Mouse (Mus musculus) ovary, postnatal 10 days (tissue): ENCODE data around the gene Trim12c.
"Not testable (repeated sequence)": the region's sequence is repeated elsewhere in the genome, so short reads cannot be mapped to it uniquely, and the experiment has no call there.

Experiments used
- DNase-seq: peaks from one replicate; pipeline ENCODE4 v3.0.0; 2022; ENCODE audit warnings: low spot score

The Trim12c gene

GRCm38 (mm10) chr7:104352717-104353599 is at the start of gene Trim12c:
Gene Trim12c, minus strand, starts transcription at chr7:104353362.
- peak; percentile 15 for DNase-seq

- DNase-seq = no peak
Observed at GRCm38 (mm10) chr7:104401140-104401539, 48.0 kb upstream of the Trim12c start.

DNA sequence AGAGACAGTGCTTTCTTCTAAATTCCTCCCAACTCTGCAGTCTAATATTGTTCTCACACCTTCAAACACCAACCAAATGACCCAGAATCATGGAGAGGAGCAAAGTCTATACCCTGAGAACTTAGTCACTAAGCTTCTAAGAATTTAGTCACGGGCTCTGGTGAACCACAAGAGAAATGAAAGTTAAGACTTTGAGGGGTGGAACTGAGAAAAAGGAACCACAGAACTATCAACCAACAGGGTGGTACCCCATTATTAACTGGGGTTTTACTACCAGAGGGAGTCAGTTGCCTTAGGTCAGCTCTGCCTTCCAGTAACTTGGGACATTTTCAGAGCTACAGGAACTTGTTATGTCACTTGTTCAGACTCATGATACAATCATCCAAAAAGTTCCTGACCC is 47.5 kb upstream of the Trim12c start, which contains the start of gene Trim30c:
Gene Trim30c (minus strand): TSS at position 140 of the 400 bp plus-strand sequence.
- no peak for DNase-seq

GRCm38 (mm10) chr7:104398492-104398891 is 45.3 kb upstream of the Trim12c start:
- DNase-seq = no peak

GRCm38 (mm10) chr7:104369736-104370414 is 16.7 kb upstream of the Trim12c start, which contains the start of gene Trim30b:
Gene Trim30b, minus strand, starts transcription at chr7:104369884.
- no peak for DNase-seq

DNA sequence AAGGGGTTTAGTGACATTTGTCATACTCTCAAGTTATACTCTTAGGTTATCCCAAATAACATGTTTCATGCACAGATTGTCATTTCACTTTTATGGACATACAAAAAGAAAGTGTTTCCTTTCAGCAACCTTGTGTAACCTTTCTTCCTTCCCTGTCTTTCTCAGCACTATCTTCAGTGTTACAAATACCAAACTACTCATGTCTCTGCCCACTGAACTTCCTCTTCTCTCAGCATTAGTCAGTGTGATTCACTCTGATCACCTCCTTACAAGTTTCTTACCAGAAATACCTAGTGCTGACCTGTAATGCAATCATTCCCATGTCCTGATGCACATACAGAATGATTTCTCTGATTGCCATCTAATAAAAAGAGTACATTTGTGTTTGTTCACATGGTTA is 13.2 kb upstream of the Trim12c start:
- no peak for DNase-seq

- DNase-seq = no peak
Observed at GRCm38 (mm10) chr7:104353600-104353967, 422 bp upstream of the Trim12c start.

DNA sequence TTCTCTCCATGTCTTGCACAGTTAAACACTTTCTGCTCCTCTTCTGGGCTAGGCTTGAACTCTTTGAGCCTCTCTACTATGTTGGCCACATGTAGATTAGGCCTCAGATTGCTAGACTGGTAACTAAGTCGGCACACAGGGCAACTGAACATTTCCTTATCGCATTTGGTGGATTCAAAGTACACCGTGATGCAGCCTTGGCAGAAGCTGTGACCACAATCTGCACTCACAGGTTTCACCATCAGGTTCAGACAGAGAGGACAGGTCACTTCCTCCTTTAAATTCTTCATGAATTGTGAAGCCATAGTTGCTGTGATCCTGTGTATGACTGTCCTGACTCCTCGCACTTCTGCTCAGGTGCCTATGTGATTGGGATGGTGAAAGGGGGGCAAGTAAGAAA is 5.1 kb downstream of the Trim12c start:
- DNase-seq = not testable (repeated sequence)

DNA sequence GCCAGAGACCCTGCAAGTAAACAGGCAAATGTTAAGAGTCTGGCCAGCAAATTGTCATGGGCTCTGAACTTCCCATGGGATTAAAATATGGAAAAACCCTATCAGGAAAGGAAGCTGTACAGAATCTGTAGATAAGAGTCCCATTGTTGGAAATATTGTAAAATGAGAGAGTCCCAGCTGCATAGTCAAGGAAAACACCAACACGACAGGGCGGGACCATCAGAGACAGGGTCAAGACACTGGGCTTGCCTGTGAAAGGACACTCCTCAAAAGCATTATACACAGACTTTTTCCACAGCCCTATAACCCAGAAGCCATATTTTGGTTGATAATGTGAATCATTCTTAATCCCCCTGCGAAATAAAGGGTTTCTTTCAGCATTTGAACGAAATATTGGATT is 12.4 kb downstream of the Trim12c start:
- DNase-seq = not testable (repeated sequence)

- DNase-seq = not testable (repeated sequence)
Observed at GRCm38 (mm10) chr7:104335547-104335946, 17.6 kb downstream of the Trim12c start.

- DNase-seq = not testable (repeated sequence)
Observed at GRCm38 (mm10) chr7:104329171-104329570, 24.0 kb downstream of the Trim12c start, which contains the start of gene Trim34b. Gene Trim34b, plus strand, starts transcription at chr7:104329471.

DNA sequence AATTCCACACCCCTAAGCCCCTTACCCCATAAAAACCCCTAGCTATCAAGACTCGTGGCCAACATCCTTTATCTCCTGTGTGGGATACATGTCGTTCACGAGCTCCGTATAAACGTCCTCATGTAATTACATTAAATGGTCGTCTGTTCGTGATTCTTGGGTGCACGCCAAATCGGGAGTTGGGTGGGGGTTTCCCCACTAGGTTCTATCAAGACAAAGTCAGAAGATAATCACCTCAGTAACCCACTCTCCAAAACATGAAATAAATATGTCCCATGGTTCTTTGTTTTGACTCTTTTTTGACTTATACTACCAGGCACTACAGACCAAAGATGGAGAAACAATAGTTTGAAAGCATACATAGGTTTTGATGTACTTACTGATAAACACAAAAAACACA is 31.1 kb downstream of the Trim12c start:
- DNase-seq = no peak

DNA sequence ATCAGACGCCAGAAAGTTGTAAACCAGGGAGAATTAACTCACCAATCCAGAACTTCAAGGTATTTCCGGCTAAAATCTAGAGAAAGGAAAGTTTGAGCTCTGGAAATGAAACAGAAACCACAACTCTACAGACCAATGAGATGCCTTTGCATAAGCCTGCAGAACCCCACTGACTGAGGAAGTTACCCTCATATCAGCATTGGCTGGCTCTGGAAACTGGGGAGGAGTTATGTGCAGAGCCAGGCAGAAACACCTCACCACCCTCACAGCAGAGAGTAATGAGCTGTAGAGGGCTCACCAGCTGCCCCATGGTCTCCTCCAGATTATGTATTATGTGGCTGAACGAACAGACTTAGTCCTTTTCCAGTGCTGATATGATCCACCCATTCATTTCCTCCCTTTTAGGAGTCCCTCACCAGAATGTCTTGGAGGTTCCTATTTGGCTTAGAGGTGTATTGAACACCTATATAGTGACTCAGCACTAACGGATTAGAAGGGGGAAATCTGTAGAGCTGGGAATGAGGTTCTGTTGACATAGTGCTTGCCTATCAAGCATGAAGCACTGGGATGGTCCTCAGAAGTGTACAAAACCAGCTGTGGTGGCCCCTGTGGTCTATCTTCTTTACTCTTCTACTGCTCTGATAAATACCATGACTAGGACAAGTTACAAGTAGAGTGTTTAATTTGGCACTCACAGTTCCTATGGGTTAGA is 37.6 kb downstream of the Trim12c start, which contains the start of gene Trim12a:
Gene Trim12a (minus strand): TSS at position 98 of the 712 bp plus-strand sequence.
- DNase-seq = not testable (repeated sequence)

DNA sequence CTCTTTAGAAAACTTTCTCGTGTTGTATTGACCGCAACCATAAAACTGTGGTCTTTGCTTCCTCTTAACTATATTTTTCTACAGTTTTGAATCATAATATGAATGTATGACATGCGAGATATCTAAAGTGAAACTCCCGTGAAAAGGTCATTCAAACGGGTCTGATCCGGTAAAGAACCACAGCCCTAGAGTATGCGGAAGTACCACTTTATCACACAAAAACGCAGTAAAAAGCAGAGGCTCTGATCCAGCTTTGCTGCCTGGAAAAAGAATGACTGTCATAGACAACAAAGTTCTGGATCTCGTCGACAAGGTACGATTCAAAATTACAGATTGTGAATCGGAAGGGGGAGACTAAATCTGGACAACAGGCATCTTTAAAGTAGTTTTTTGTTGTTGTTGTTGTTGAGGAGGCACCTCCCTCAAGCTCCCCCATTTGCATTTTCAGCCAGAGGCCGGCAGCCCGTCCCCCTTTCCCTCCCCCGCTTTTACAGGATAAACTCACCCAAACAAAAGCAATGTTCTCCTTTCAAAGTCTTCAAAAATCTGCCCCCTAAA is 38.3 kb downstream of the Trim12c start:
- no peak for DNase-seq

- no peak for DNase-seq
Observed at GRCm38 (mm10) chr7:104291638-104292400, 61.3 kb downstream of the Trim12c start.

GRCm38 (mm10) chr7:104290641-104291040 is 62.5 kb downstream of the Trim12c start:
- DNase-seq = no peak
